Mouse (Mus musculus): ENCODE results near the gene Paqr5. TPM values are rescaled to one million over a fixed set of nuclear protein-coding genes. Genes with fewer than 3 reads are reported as not detected.

Paqr5 gene
- polyA plus RNA-seq, 1 experiment = 0.93 TPM

- H3K36me3 ChIP-seq (ENCODE audit: control insufficient read depth, insufficient read depth, low read length, poor library complexity, severe bottlenecking) = peaks cover 47% of the 10 kb centered on the region
These were observed 111.7 kb downstream of the Paqr5 start for GRCm38 (mm10) chr9:61914917-61915300.

GRCm38 (mm10) chr9:61914203-61914916 is 112.3 kb downstream of the Paqr5 start, which contains the start of gene Rplp1:
Gene Rplp1, minus strand, starts transcription at chr9:61914542.
- no peaks in the 10 kb centered on the region for H3K4me1 ChIP-seq (ENCODE audit: control insufficient read depth, insufficient read depth, low read length)
- peak within 1 kb of the TSS; percentile 92 for H3K27ac ChIP-seq (ENCODE audit: insufficient read depth, low read length)
- TF ChIP-seq EP300 (IDR thresholded peaks at IDR 0.05; ENCODE audit: insufficient read depth, low read depth, low read length) (no peak), POLR2A (IDR thresholded peaks at IDR 0.05; ENCODE audit: insufficient read depth, low read length) (peak; percentile 80)
- H3K4me3 ChIP-seq (ENCODE audit: low read depth, low read length) = peak within 1 kb of the TSS; percentile 92
- peaks cover 42% of the 10 kb centered on the region for H3K36me3 ChIP-seq (ENCODE audit: control insufficient read depth, insufficient read depth, low read length, poor library complexity, severe bottlenecking)
- peak within 1 kb of the TSS; percentile 95 for H3K9ac ChIP-seq (ENCODE audit: low read depth, poor library complexity, severe bottlenecking)
- H3K27me3 ChIP-seq (ENCODE audit: control insufficient read depth, insufficient read depth, low read length, poor library complexity, severe bottlenecking) = no peaks in the 10 kb centered on the region
- no peaks in the 10 kb centered on the region for H3K9me3 ChIP-seq (replicated peaks; ENCODE audit: control insufficient read depth, insufficient read depth, low read length, poor library complexity, severe bottlenecking)

More at GRCm38 (mm10) chr9:61914917-61915300, 111.7 kb downstream of the Paqr5 start:
- Histone ChIP-seq H3K4me1 (ENCODE audit: control insufficient read depth, insufficient read depth, low read length) (no peaks in the 10 kb centered on the region), H3K27ac (ENCODE audit: insufficient read depth, low read length) (peak overlapping the region; percentile 85), H3K4me3 (ENCODE audit: low read depth, low read length) (peak overlapping the region; percentile 91), H3K27me3 (ENCODE audit: control insufficient read depth, insufficient read depth, low read length, poor library complexity, severe bottlenecking) (no peaks in the 10 kb centered on the region), H3K9me3 (replicated peaks; ENCODE audit: control insufficient read depth, insufficient read depth, low read length, poor library complexity, severe bottlenecking) (no peaks in the 10 kb centered on the region), H3K9ac (ENCODE audit: low read depth, poor library complexity, severe bottlenecking) (peak overlapping the region; percentile 95)
- TF ChIP-seq CTCF (IDR thresholded peaks at IDR 0.05; ENCODE audit: low read depth, low read length) (no peak), POLR2A (IDR thresholded peaks at IDR 0.05; ENCODE audit: insufficient read depth, low read length) (no peak), EP300 (IDR thresholded peaks at IDR 0.05; ENCODE audit: insufficient read depth, low read depth, low read length) (no peak)

- Histone ChIP-seq H3K27me3 (ENCODE audit: control insufficient read depth, insufficient read depth, low read length, poor library complexity, severe bottlenecking) (no peaks in the 10 kb centered on the region), H3K9ac (ENCODE audit: low read depth, poor library complexity, severe bottlenecking) (no peak overlapping the region), H3K27ac (ENCODE audit: insufficient read depth, low read length) (peak overlapping the region; percentile 69), H3K4me1 (ENCODE audit: control insufficient read depth, insufficient read depth, low read length) (no peaks in the 10 kb centered on the region), H3K9me3 (replicated peaks; ENCODE audit: control insufficient read depth, insufficient read depth, low read length, poor library complexity, severe bottlenecking) (no peaks in the 10 kb centered on the region), H3K4me3 (ENCODE audit: low read depth, low read length) (no peak overlapping the region), H3K36me3 (ENCODE audit: control insufficient read depth, insufficient read depth, low read length, poor library complexity, severe bottlenecking) (peaks cover 24% of the 10 kb centered on the region)
- peak; percentile 8 for TF ChIP-seq POLR2A (IDR thresholded peaks at IDR 0.05; ENCODE audit: insufficient read depth, low read length)
- no peak for TF ChIP-seq EP300 (IDR thresholded peaks at IDR 0.05; ENCODE audit: insufficient read depth, low read depth, low read length)
These were observed 115.1 kb downstream of the Paqr5 start for GRCm38 (mm10) chr9:61911300-61912128.

GRCm38 (mm10) chr9:61910526-61911256 is 116.0 kb downstream of the Paqr5 start:
- no peak overlapping the region for H3K27ac ChIP-seq (ENCODE audit: insufficient read depth, low read length)
- no peak for TF ChIP-seq POLR2A (IDR thresholded peaks at IDR 0.05; ENCODE audit: insufficient read depth, low read length)
- peak; percentile 36 for TF ChIP-seq CTCF (IDR thresholded peaks at IDR 0.05; ENCODE audit: low read depth, low read length)
- TF ChIP-seq EP300 (IDR thresholded peaks at IDR 0.05; ENCODE audit: insufficient read depth, low read depth, low read length) = no peak
- H3K4me3 ChIP-seq (ENCODE audit: low read depth, low read length) = no peak overlapping the region
- H3K36me3 ChIP-seq (ENCODE audit: control insufficient read depth, insufficient read depth, low read length, poor library complexity, severe bottlenecking) = peaks cover 24% of the 10 kb centered on the region
- H3K9ac ChIP-seq (ENCODE audit: low read depth, poor library complexity, severe bottlenecking) = no peak overlapping the region
- H3K9me3 ChIP-seq (replicated peaks; ENCODE audit: control insufficient read depth, insufficient read depth, low read length, poor library complexity, severe bottlenecking) = no peaks in the 10 kb centered on the region
- no peaks in the 10 kb centered on the region for H3K4me1 ChIP-seq (ENCODE audit: control insufficient read depth, insufficient read depth, low read length)
- no peaks in the 10 kb centered on the region for H3K27me3 ChIP-seq (ENCODE audit: control insufficient read depth, insufficient read depth, low read length, poor library complexity, severe bottlenecking)

GRCm38 (mm10) chr9:61909633-61910032 is 117.0 kb downstream of the Paqr5 start:
- no peak for TF ChIP-seq EP300 (IDR thresholded peaks at IDR 0.05; ENCODE audit: insufficient read depth, low read depth, low read length)
- no peak for TF ChIP-seq POLR2A (IDR thresholded peaks at IDR 0.05; ENCODE audit: insufficient read depth, low read length)
- TF ChIP-seq CTCF (IDR thresholded peaks at IDR 0.05; ENCODE audit: low read depth, low read length) = no peak
- no peaks in the 10 kb centered on the region for H3K4me1 ChIP-seq (ENCODE audit: control insufficient read depth, insufficient read depth, low read length)
- H3K9ac ChIP-seq (ENCODE audit: low read depth, poor library complexity, severe bottlenecking) = no peak overlapping the region

More at GRCm38 (mm10) chr9:61909633-61910032, 117.0 kb downstream of the Paqr5 start:
- no peaks in the 10 kb centered on the region for H3K27me3 ChIP-seq (ENCODE audit: control insufficient read depth, insufficient read depth, low read length, poor library complexity, severe bottlenecking)
- H3K27ac ChIP-seq (ENCODE audit: insufficient read depth, low read length) = no peak overlapping the region
- H3K36me3 ChIP-seq (ENCODE audit: control insufficient read depth, insufficient read depth, low read length, poor library complexity, severe bottlenecking) = peaks cover 24% of the 10 kb centered on the region
- H3K9me3 ChIP-seq (replicated peaks; ENCODE audit: control insufficient read depth, insufficient read depth, low read length, poor library complexity, severe bottlenecking) = no peaks in the 10 kb centered on the region
- no peak overlapping the region for H3K4me3 ChIP-seq (ENCODE audit: low read depth, low read length)

All from ES-Bruce4 (cell line).